Mouse (Mus musculus) kidney, postnatal 25 days (tissue): ENCODE data around the gene Bnc2.

Source experiments
- DNase-seq, 2 experiments: peaks; one replicate each; pipeline ENCODE4 v3.0.0; 2021; ENCODE audit warnings: mixed read lengths in 2 of 2

Gene Bnc2

DNA sequence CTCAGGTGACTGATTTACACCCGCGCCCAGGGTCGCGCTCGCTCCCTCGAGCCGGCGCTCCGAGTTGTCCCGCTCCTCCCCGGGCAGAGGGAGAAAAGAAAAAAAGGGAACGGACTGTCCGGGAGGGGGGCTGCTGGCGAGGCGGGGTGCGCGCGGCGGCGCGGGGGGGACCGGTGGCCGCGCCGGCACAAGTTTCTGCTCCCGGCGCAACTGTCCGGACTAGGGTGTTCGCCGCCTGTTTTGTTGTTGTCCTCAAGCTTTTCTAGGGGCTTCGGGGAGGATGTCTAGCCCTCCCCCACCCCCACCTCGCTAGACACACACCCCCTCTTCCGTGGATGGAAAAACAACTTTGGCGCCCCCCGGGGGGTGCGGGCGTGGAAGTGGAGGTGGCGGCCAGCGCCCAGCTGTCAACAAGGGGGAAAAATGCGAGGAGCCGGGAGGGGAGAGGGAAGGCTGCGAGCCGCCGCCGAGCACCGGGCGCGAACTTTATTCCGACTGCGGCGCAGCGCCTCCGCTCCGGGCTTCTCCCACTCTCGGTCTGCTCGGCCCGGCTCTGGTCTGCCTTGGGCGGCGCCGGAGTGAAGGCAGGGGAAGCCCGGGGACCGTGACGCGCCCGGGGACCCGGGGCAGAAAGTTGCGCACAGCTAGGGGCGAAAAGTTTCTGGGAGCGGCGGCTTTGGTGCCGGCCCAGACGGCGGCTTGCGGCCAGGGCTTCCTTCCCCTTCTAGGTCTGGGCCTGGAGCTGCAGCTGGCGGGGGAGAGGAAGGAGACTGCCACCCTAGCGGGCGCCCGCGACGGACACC is at the start of gene Bnc2:
TSS of gene Bnc2 (minus strand) at position 105 of the 803 bp plus-strand sequence.
- peak; percentile 45 to 67 for DNase-seq

DNA sequence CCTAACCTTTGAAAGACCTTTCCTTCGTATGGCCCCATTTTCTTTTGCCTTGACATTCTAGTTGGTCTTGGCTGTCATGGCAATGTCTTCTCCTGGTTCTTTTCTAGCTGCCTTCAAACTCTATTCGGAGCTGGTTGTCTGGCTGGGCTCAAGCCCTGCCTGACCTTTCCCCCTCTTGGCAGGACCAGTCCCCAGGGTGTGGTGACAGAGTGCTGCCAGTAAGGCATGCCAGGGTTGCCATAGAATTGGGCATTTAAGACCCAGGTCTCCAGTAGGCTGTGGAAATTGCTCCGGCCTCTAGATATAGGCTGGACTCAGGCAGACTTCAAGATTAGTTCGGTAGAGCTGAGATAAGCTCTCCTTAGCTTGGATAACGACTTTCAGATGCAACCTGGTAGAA is 32.9 kb upstream of the Bnc2 start:
- DNase-seq = no peak

- no peak for DNase-seq
These were observed 10.7 kb upstream of the Bnc2 start for GRCm38 (mm10) chr4:84685521-84686366.

DNA sequence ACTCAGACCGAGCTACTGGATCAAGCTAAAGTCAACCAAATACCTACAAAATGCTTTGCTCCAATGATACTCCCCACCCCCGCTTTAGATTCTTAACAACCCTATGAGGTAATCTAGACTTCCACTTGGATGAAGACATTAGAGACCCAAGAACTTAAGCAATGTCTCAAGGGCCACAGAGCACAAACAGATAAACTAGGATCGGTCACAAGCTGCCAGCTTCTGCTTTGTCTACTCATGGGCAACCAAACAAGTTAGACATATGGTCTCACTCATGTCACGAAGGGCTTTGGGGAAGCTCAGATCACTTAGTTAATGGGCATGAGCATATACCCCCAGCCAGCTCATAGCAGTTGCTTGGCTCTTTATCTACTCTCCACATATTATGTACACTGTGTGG is 9.9 kb upstream of the Bnc2 start:
- DNase-seq = no peak

- no peak for DNase-seq
These were observed 870 bp upstream of the Bnc2 start for GRCm38 (mm10) chr4:84675974-84676315.

- peak; percentile 49 to 81 for DNase-seq
These were observed 531 bp downstream of the Bnc2 start for GRCm38 (mm10) chr4:84674318-84675170.

DNA sequence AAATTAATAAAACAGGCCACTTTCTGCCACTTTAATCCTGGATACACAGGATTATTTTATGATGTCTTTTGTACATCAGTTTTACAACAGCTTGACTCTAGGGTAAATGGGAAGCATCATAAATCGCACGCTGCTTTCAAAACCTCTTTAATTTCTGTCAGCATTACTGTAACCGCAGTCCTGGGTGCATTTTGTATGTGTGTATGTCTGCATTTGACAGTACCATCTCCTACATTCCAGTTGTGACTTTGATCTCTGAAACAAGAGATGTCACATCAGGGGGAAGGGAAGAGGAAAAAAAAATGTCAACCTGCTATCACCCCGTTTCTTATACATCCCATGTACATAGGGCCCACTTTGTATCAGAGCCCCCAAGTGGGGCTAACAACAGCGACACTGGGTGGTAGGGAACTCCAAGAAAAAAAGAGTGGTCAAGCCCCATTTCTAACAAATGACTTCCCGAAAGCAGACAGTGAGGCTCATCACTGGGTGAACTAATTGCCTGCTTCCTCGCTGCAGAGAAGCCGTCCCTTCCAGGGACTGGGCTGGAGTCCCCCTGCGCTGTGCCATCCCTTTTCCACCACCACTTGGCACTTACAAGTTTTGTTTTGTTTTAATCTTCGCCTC is 1.3 kb downstream of the Bnc2 start:
- no peak for DNase-seq

DNA sequence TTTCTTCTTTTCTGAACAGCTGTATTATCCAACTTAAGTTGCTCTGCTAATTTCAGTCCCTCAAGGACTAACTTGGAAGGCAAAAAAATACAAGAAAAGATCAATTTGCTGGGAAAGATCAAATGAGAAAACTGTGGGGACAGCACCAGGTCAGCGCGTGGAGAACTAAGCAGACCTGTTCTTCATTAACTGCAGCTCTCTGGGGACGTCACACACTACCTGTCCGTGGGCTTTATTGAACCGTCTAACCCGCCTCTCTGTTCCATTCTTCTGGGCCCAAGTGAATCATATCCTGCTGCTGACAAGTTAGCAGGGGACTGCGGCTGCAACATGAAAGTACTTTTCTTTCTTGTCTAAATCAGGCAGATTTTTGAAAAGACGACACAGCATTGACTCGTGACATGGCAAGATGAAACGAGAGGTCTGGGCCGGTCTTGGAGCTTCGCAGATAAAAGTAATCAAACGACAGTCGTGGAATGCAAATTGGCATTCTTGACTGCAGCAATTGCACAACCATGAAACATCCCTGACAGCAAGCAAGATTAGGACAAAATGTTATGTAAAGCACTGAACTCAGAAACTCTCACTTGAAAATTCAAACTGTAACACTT is 2.8 kb downstream of the Bnc2 start:
- no peak for DNase-seq

DNA sequence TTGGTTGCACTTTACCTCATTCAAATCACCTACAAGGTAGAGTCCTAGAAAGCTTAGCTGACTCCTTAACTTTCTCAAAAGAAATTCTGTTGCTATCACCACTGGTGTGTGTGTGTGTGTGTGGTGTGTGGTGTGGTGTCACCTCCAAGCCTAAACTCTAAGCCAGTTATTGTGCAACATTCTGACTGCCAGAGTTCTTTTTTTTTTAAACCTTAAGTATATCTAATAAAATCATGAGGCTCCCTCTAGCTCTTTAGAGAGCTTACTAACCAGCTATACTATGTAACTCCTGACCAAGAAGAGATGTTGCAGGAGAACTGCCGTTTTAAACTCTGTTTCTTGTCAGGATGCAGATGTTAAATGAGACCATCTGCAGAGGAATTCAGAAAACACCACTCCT is 4.1 kb downstream of the Bnc2 start:
- DNase-seq = no peak

GRCm38 (mm10) chr4:84669650-84670049 is 5.4 kb downstream of the Bnc2 start:
- peak; percentile 8 to 61 for DNase-seq

DNA sequence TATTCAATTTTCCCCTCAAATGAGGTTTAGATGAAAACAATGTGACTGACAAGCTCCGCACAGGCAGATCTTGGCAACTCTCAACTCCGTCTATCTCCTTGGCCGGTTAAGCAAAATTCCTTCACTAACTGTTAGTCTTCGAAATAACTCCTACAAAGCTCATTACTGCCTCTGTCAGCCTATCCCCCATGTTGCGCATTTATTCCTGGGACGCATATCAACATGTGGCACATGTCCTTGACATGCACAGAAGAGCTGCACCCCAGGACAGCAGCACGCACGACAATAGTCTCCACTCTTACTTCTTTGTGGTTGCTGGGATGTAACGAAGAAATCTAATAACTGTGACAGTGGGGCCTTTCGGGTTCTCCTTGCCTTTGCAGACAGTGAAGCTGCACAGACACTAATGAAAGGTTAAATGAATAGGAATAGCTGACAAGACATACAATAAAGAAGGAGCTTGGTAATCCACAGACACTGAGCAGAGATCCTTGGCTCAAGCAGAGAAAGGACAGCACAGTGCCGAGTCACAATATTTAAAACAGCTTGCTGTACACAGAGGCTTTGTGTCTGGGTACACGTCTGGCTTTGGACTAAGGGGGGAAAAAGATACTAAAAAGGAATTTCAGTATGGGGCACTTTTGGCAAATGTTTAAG is 6.0 kb downstream of the Bnc2 start:
- DNase-seq = no peak

DNA sequence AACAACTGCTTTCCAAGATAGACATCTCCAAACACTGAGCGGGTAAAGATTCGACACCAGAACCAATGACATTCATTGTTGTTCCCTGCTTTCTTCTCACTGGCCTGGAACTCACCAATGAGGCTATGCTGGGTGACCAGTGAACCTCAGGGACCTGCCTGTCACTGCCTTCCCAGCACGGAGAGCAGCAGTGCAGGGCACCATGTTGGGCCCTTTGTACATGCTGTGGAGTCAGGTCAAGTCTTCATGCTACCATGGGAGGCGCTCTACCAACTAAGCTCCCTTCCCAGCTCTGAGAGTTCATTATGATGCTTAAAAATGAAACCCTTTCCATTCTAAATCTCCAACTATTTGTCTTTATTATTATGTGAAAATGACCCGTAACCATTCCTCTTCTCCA is 6.8 kb downstream of the Bnc2 start:
- no peak for DNase-seq

DNA sequence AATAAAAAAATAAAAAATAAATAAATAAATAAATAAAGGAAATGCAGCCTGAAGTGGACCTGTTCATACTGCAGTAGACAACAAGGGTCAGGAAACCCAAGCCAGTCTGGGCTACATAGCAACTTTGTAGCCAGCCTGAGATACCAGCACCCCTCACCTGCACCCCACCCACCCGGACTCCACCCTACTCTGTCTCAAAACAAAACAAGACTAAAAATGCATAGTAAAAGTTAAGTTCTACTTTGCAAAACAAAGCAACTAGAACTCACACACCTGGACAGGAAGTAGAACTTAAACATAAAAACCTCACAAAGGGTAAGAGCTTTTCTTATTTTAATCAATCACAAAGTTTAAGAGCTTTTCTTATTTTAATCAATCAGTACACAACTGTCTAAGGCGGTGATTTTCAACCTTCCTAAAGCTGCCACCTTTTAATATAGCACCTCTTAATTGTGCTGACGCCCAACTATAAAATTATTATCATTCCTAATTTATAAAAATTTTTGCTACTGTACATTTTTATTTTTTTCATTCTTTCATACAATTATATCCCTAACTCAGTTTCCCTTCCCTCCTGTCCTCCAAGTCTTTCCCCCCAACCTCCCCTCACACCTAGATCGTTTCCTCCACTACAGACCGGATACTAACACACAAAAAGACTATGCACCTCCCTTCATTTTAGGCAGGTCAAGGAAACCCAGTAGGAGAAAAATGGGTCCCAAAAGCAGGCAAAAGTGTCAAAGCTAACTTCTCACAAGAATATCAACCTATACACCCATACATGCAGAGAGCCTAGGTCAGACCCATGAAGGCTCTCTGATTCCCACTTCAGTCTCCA is 12.6 kb downstream of the Bnc2 start:
- no peak for DNase-seq

GRCm38 (mm10) chr4:84661341-84661740 is 13.7 kb downstream of the Bnc2 start:
- DNase-seq = no peak

DNA sequence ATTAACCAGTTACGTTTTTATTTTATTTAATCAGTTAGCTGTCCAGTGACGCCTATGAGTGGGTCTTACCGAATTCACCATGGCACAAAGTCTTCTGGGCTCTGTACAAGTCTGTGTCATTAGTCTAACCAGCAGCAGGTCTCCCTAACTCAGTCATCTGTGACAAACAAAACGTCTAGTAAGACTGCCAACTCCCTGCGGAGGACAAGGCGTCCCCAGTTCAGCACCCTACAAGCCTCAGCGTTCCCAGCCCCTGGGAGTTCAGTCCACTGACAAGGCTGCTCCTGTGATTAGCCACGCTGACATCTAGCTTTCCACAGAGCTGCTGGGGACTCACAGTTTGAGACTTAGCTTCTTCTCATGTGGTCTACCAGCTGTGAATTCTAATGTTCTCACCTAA is 23.3 kb downstream of the Bnc2 start:
- peak; percentile 11 to 58 for DNase-seq

DNA sequence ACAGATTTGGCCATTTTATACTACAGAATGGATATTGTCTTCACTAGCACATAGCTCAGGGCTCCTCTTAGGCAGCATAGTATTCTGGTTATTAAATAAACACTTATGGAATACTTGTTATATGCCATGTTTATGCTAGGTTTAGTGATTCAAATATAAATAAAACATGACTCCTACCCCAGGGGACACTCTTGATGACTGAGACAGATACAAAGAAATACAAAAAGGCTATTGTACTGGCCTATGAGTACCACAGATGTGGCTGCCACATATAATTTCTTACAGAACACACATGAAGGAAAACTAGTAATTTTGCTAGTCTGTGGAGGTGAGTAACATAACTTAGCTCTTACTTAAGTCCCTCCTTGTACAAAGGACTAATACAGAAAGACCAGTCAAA is 28.5 kb downstream of the Bnc2 start:
- no peak for DNase-seq

- peak; percentile 13 to 50 for DNase-seq
These were observed 35.9 kb downstream of the Bnc2 start for GRCm38 (mm10) chr4:84639166-84639565.

DNA sequence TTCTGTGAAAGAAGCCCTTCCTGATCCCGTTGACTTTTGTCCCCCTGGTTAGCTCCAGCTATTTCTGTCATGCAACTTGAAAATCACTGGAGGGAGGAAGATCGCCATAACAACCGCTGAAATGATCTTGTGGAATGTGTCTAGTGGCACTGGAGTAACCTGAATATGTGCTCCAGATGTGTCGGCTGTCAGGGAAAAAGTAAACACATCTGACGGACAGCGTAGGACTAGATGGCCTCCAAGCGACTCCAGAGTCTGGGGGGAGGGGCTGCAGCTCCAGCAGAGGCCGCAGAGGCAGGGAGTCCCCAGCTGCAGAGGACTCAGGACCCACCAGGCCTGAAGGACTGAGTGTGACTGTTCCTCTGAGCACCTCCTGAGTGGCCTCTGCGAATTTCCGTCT is 37.4 kb downstream of the Bnc2 start:
- peak; percentile 43 to 56 for DNase-seq

DNA sequence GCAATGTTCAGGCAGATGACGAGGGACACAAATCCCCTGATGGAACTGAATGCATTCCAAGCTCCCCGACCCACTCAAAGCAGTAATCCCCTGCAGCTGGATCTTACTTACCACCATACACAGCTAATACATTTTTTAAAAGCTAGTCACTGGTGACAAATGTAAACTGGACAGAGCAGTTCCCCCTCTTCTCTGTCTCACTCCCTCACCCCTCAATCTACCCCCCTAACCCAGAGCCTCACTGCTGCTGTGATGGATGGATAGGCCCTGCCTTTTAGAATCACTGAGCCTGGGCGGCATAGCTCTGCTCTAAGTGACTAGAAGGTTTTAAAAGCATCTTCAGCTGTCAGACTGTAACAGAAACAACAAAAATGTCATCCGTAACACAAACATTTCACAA is 40.3 kb downstream of the Bnc2 start:
- DNase-seq = no peak

DNA sequence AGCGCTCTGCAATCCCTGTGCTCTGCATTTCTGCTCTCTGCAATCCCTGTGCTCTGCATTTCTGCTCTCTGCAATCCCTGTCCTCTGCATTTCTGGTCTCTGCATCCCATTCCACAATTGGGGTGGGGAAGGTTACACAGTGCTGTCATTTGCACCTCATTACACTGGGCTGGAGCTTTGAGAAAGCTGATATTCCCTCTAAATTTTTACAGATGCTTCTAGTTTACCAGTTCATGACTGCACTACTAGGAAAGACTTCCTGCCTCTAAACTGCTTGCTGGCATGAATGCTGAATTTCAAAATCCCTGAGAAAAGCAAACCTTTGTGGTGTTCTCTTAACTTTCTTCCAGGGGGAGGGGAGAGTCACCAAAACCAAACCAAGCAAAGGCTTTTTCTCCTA is 41.1 kb downstream of the Bnc2 start:
- DNase-seq = no peak
